Mouse (Mus musculus): ENCODE data around the gene Ccdc33. TPM values are rescaled to one million over a fixed set of nuclear protein-coding genes. Genes with fewer than 3 reads are reported as not detected.

Gene Ccdc33
- polyA plus RNA-seq, 2 experiments, result not detected

- no peak for ATAC-seq (ENCODE audit: insufficient read depth)
- no peak for TF ChIP-seq CTCF (IDR thresholded peaks at IDR 0.05; ENCODE audit: low read depth)
- no peak for TF ChIP-seq EP300 (IDR thresholded peaks at IDR 0.05; ENCODE audit: low read depth)
- H3K27me3 ChIP-seq (ENCODE audit: control insufficient read depth, insufficient read depth, low read length), result no peaks in the 10 kb centered on the region
- WGBS (ENCODE audit: insufficient replicate concordance), result 65% methylated on average over 3 of the region's 3 CpGs
- no peak overlapping the region for H3K4me3 ChIP-seq (ENCODE audit: insufficient read depth in 1 of 2, low read depth in 2 of 2, low read length in 2 of 2)
- H3K9me3 ChIP-seq (ENCODE audit: control insufficient read depth, low read length), result no peaks in the 10 kb centered on the region
- H3K27ac ChIP-seq, result no peak overlapping the region
- H3K4me2 ChIP-seq (ENCODE audit: low read depth), result no peak overlapping the region
- no peak overlapping the region for H3K9ac ChIP-seq (replicated peaks)
- no peaks in the 10 kb centered on the region for H3K36me3 ChIP-seq (replicated peaks; ENCODE audit: control insufficient read depth, insufficient read depth, low read depth)
- DNase-seq (ENCODE audit: low read depth in 3 of 3, low spot score in 3 of 3), result no peak
- no peaks in the 10 kb centered on the region for H3K4me1 ChIP-seq (replicated peaks; ENCODE audit: control insufficient read depth in 2 of 2, insufficient read depth in 2 of 2, low read length in 1 of 2)
Observed at GRCm38 (mm10) chr9:58067546-58067945, 51.1 kb downstream of the Ccdc33 start.

- Histone ChIP-seq H3K4me2 (ENCODE audit: low read depth) (no peak overlapping the region), H3K9me3 (ENCODE audit: control insufficient read depth, low read length) (no peaks in the 10 kb centered on the region), H3K9ac (replicated peaks) (no peak overlapping the region), H3K36me3 (replicated peaks; ENCODE audit: control insufficient read depth, insufficient read depth, low read depth) (no peaks in the 10 kb centered on the region), H3K4me1 (replicated peaks; ENCODE audit: control insufficient read depth in 2 of 2, insufficient read depth in 2 of 2, low read length in 1 of 2) (no peaks in the 10 kb centered on the region), H3K27ac (no peak overlapping the region), H3K27me3 (ENCODE audit: control insufficient read depth, insufficient read depth, low read length) (no peaks in the 10 kb centered on the region), H3K4me3 (ENCODE audit: insufficient read depth in 1 of 2, low read depth in 2 of 2, low read length in 2 of 2) (no peak overlapping the region)
- DNase-seq (ENCODE audit: low read depth in 3 of 3, low spot score in 3 of 3) (no peak), ATAC-seq (ENCODE audit: insufficient read depth) (no peak)
- 55% methylated on average over 6 of the region's 6 CpGs for WGBS (ENCODE audit: insufficient replicate concordance)
- no peak for TF ChIP-seq CTCF (IDR thresholded peaks at IDR 0.05; ENCODE audit: low read depth)
- no peak for TF ChIP-seq EP300 (IDR thresholded peaks at IDR 0.05; ENCODE audit: low read depth)
Observed at GRCm38 (mm10) chr9:58066731-58067095, 51.9 kb downstream of the Ccdc33 start.

- H3K4me2 ChIP-seq (ENCODE audit: low read depth), result no peak overlapping the region
Observed at GRCm38 (mm10) chr9:58065977-58066730, 52.5 kb downstream of the Ccdc33 start.

GRCm38 (mm10) chr9:58065532-58065931 lies 53.1 kb downstream of the Ccdc33 start:
- H3K27me3 ChIP-seq (ENCODE audit: control insufficient read depth, insufficient read depth, low read length), result no peaks in the 10 kb centered on the region
- TF ChIP-seq EP300 (IDR thresholded peaks at IDR 0.05; ENCODE audit: low read depth) (no peak), CTCF (IDR thresholded peaks at IDR 0.05; ENCODE audit: low read depth) (no peak)
- H3K27ac ChIP-seq, result no peak overlapping the region
- ATAC-seq (ENCODE audit: insufficient read depth) (no peak), DNase-seq (ENCODE audit: low read depth in 3 of 3, low spot score in 3 of 3) (no peak)
- WGBS (ENCODE audit: insufficient replicate concordance), result 57% methylated on average over 6 of the region's 6 CpGs
- H3K4me1 ChIP-seq (replicated peaks; ENCODE audit: control insufficient read depth in 2 of 2, insufficient read depth in 2 of 2, low read length in 1 of 2), result 0 out of 4 replicates have a peak, but pooled peaks cover 0 to 2% of the 10 kb centered on the region in 2 experiments
- H3K9me3 ChIP-seq (ENCODE audit: control insufficient read depth, low read length), result no peaks in the 10 kb centered on the region
- H3K4me3 ChIP-seq (ENCODE audit: insufficient read depth in 1 of 2, low read depth in 2 of 2, low read length in 2 of 2), result no peak overlapping the region
- H3K9ac ChIP-seq (replicated peaks), result no peak overlapping the region
- no peak overlapping the region for H3K4me2 ChIP-seq (ENCODE audit: low read depth)
- no peaks in the 10 kb centered on the region for H3K36me3 ChIP-seq (replicated peaks; ENCODE audit: control insufficient read depth, insufficient read depth, low read depth)

More at GRCm38 (mm10) chr9:58065977-58066730, 52.5 kb downstream of the Ccdc33 start:
- TF ChIP-seq EP300 (IDR thresholded peaks at IDR 0.05; ENCODE audit: low read depth) (no peak), CTCF (IDR thresholded peaks at IDR 0.05; ENCODE audit: low read depth) (no peak)
- ATAC-seq (ENCODE audit: insufficient read depth) (no peak), DNase-seq (ENCODE audit: low read depth in 3 of 3, low spot score in 3 of 3) (no peak)
- Histone ChIP-seq H3K4me1 (replicated peaks; ENCODE audit: control insufficient read depth in 2 of 2, insufficient read depth in 2 of 2, low read length in 1 of 2) (0 out of 4 replicates have a peak, but pooled peaks cover 0 to 2% of the 10 kb centered on the region in 2 experiments), H3K4me3 (ENCODE audit: insufficient read depth in 1 of 2, low read depth in 2 of 2, low read length in 2 of 2) (no peak overlapping the region), H3K9ac (replicated peaks) (no peak overlapping the region), H3K27me3 (ENCODE audit: control insufficient read depth, insufficient read depth, low read length) (no peaks in the 10 kb centered on the region), H3K36me3 (replicated peaks; ENCODE audit: control insufficient read depth, insufficient read depth, low read depth) (no peaks in the 10 kb centered on the region), H3K27ac (no peak overlapping the region), H3K9me3 (ENCODE audit: control insufficient read depth, low read length) (no peaks in the 10 kb centered on the region)
- WGBS (ENCODE audit: insufficient replicate concordance), result 53% methylated on average over 6 of the region's 6 CpGs

GRCm38 (mm10) chr9:58063531-58063930 lies 55.1 kb downstream of the Ccdc33 start, which contains the start of gene Stra6:
Gene Stra6 (plus strand): TSS chr9:58063788.
- 0 out of 4 replicates have a peak, but pooled peaks cover 0 to 2% of the 10 kb centered on the region in 2 experiments for H3K4me1 ChIP-seq (replicated peaks; ENCODE audit: control insufficient read depth in 2 of 2, insufficient read depth in 2 of 2, low read length in 1 of 2)
- no peak within 1 kb of the TSS for H3K4me3 ChIP-seq (ENCODE audit: insufficient read depth in 1 of 2, low read depth in 2 of 2, low read length in 2 of 2)
- H3K9me3 ChIP-seq (ENCODE audit: control insufficient read depth, low read length), result no peaks in the 10 kb centered on the region
- no peaks in the 10 kb centered on the region for H3K36me3 ChIP-seq (replicated peaks; ENCODE audit: control insufficient read depth, insufficient read depth, low read depth)
- WGBS (ENCODE audit: insufficient replicate concordance), result 5% methylated on average over 3 of the region's 3 CpGs
- TF ChIP-seq CTCF (IDR thresholded peaks at IDR 0.05; ENCODE audit: low read depth), result no peak
- no peak for TF ChIP-seq EP300 (IDR thresholded peaks at IDR 0.05; ENCODE audit: low read depth)
- ATAC-seq (ENCODE audit: insufficient read depth) (no peak), DNase-seq (ENCODE audit: low read depth in 3 of 3, low spot score in 3 of 3) (no peak)
- no peak within 1 kb of the TSS for H3K27ac ChIP-seq
- H3K4me2 ChIP-seq (ENCODE audit: low read depth), result no peak within 1 kb of the TSS
- no peak within 1 kb of the TSS for H3K9ac ChIP-seq (replicated peaks)
- H3K27me3 ChIP-seq (ENCODE audit: control insufficient read depth, insufficient read depth, low read length), result no peaks in the 10 kb centered on the region

Data from liver, embryonic 14.5 days (tissue).